Mouse (Mus musculus) kidney, embryonic 14.5 days (tissue): Measurements from ENCODE around the gene Jph2. TPM values are rescaled to one million over a fixed set of nuclear protein-coding genes. Genes with fewer than 3 reads are reported as not detected.

Source experiments
- ATAC-seq: fragments of 200-750 bp; cut with Nextera tagmentation; 2 replicates; pipeline ENCODE4 v1.8.0; 2017; ENCODE audit warnings: moderate number of reproducible peaks, mild to moderate bottlenecking, moderate TSS enrichment, moderate library complexity; ENCODE audit not compliant: low FRiP score, low TSS enrichment
- H3K27ac ChIP-seq: fragments of 300-500 bp; sonication (generic); 2 replicates; pipeline ENCODE4 v1.5.1; 2014; ENCODE audit warnings: low read depth, mild to moderate bottlenecking, low read length, moderate library complexity, mixed read lengths
- H3K27me3 ChIP-seq: fragments of 300-500 bp; sonication (generic); 2 replicates; pipeline ENCODE4 v1.6.1; 2014; ENCODE audit warnings: mild to moderate bottlenecking, low read length; ENCODE audit not compliant: control insufficient read depth, insufficient read depth
- H3K36me3 ChIP-seq: fragments of 300-500 bp; sonication (generic); 2 replicates; pipeline ENCODE4 v1.6.1; 2014; ENCODE audit warnings: low read length, mixed read lengths; ENCODE audit not compliant: control insufficient read depth, insufficient read depth
- H3K4me1 ChIP-seq: fragments of 300-500 bp; sonication (generic); 2 replicates; pipeline ENCODE4 v1.6.1; 2014; ENCODE audit warnings: low read length, mixed read lengths; ENCODE audit not compliant: control insufficient read depth, insufficient read depth
- H3K4me2 ChIP-seq: fragments of 300-500 bp; sonication (generic); replicated peaks from 2 replicates; pipeline ENCODE4 v1.6.1; 2014; ENCODE audit warnings: low read depth, mild to moderate bottlenecking, low read length
- H3K4me3 ChIP-seq: fragments of 300-500 bp; sonication (generic); 2 replicates; pipeline ENCODE4 v1.5.1; 2014; ENCODE audit warnings: mild to moderate bottlenecking, low read length
- H3K9ac ChIP-seq: fragments of 300-500 bp; sonication (generic); 2 replicates; pipeline ENCODE4 v1.6.1; 2014; ENCODE audit warnings: low read depth, mild to moderate bottlenecking, low read length, moderate library complexity
- H3K9me3 ChIP-seq: fragments of 300-500 bp; sonication (generic); 2 replicates; pipeline ENCODE4 v1.6.1; 2016; ENCODE audit warnings: low read length; ENCODE audit not compliant: control insufficient read depth
- WGBS: fragments of 180-500 bp; shearing (Covaris S2); extraction: QIAGEN DNeasy Blood & Tissue Kit; methylation state at CpG from one replicate; pipeline ENCODE4 v1.1.7; 2014; 5-methylcytosine and 5-hydroxymethylcytosine counted together
- polyA plus RNA-seq: library from polyadenylated mRNA; unstranded; fragments of >200 nt; fragmentation: Nextera tagmentation; extraction: Ambion mirVana; gene quantifications from 2 replicates; pipeline ENCODE4 v1.2.1, GENCODE M21; 2014

The Jph2 gene
- polyA plus RNA-seq, 1 experiment from 2014 or later: 1.0 TPM

- no peak overlapping the region for H3K27ac ChIP-seq
- H3K4me3 ChIP-seq: no peak overlapping the region
- 0 out of 2 replicates have a peak, but pooled peaks cover 2% of the 10 kb centered on the region for H3K4me1 ChIP-seq
- H3K9ac ChIP-seq: no peak overlapping the region
- H3K27me3 ChIP-seq: no peaks in the 10 kb centered on the region
- H3K4me2 ChIP-seq: no peak overlapping the region
- no peak for ATAC-seq
- 76% methylated on average over 4 of the region's 4 CpGs for WGBS
- H3K9me3 ChIP-seq: no peaks in the 10 kb centered on the region
- H3K36me3 ChIP-seq: no peaks in the 10 kb centered on the region
Observed at GRCm38 (mm10) chr2:163398770-163399169, 977 bp upstream of the Jph2 start.

GRCm38 (mm10) chr2:163397071-163397470 lies 722 bp downstream of the Jph2 start:
- Histone ChIP-seq H3K9me3 (no peaks in the 10 kb centered on the region), H3K4me1 (0 out of 2 replicates have a peak, but pooled peaks cover 2% of the 10 kb centered on the region), H3K4me2 (peak overlapping the region; percentile 38), H3K27ac (no peak overlapping the region), H3K27me3 (no peaks in the 10 kb centered on the region), H3K4me3 (peak overlapping the region; percentile 22), H3K9ac (0 out of 2 replicates have a peak overlapping the region, but pooled peaks have one; percentile 15), H3K36me3 (no peaks in the 10 kb centered on the region)
- ATAC-seq: no peak
- WGBS: 88% methylated on average over 19 of the region's 19 CpGs

- Histone ChIP-seq H3K27ac (no peak overlapping the region), H3K27me3 (no peaks in the 10 kb centered on the region), H3K9me3 (no peaks in the 10 kb centered on the region), H3K4me2 (no peak overlapping the region), H3K9ac (no peak overlapping the region), H3K4me3 (no peak overlapping the region), H3K36me3 (no peaks in the 10 kb centered on the region), H3K4me1 (0 out of 2 replicates have a peak, but pooled peaks cover 2% of the 10 kb centered on the region)
- ATAC-seq: no peak
- WGBS: 81% methylated on average over 6 of the region's 6 CpGs
Observed at GRCm38 (mm10) chr2:163394977-163395376, 2.8 kb downstream of the Jph2 start.

GRCm38 (mm10) chr2:163393976-163394375 lies 3.8 kb downstream of the Jph2 start:
- Histone ChIP-seq H3K4me1 (0 out of 2 replicates have a peak, but pooled peaks cover 2% of the 10 kb centered on the region), H3K4me3 (no peak overlapping the region), H3K9ac (no peak overlapping the region), H3K27ac (no peak overlapping the region), H3K36me3 (no peaks in the 10 kb centered on the region), H3K9me3 (no peaks in the 10 kb centered on the region), H3K4me2 (no peak overlapping the region), H3K27me3 (no peaks in the 10 kb centered on the region)
- no peak for ATAC-seq
- 75% methylated on average over 6 of the region's 6 CpGs for WGBS

- Histone ChIP-seq H3K4me1 (no peaks in the 10 kb centered on the region), H3K36me3 (no peaks in the 10 kb centered on the region), H3K9me3 (no peaks in the 10 kb centered on the region), H3K9ac (no peak overlapping the region), H3K27me3 (no peaks in the 10 kb centered on the region), H3K4me3 (no peak overlapping the region), H3K4me2 (no peak overlapping the region), H3K27ac (no peak overlapping the region)
- 90% methylated on average over 10 of the region's 10 CpGs for WGBS
- no peak for ATAC-seq
Observed at GRCm38 (mm10) chr2:163393241-163393640, 4.6 kb downstream of the Jph2 start.

- no peaks in the 10 kb centered on the region for H3K4me1 ChIP-seq
- no peaks in the 10 kb centered on the region for H3K27me3 ChIP-seq
- no peaks in the 10 kb centered on the region for H3K9me3 ChIP-seq
- no peak overlapping the region for H3K4me3 ChIP-seq
- 70% methylated on average over 6 of the region's 6 CpGs for WGBS
- ATAC-seq: no peak
- no peaks in the 10 kb centered on the region for H3K36me3 ChIP-seq
- H3K4me2 ChIP-seq: no peak overlapping the region
- no peak overlapping the region for H3K9ac ChIP-seq
- no peak overlapping the region for H3K27ac ChIP-seq
Observed at GRCm38 (mm10) chr2:163392436-163392835, 5.4 kb downstream of the Jph2 start.

- Histone ChIP-seq H3K36me3 (no peaks in the 10 kb centered on the region), H3K4me1 (no peaks in the 10 kb centered on the region), H3K4me3 (no peak overlapping the region), H3K27ac (no peak overlapping the region), H3K27me3 (no peaks in the 10 kb centered on the region; the same call in 1 of the 2 replicates), H3K9ac (no peak overlapping the region), H3K9me3 (no peaks in the 10 kb centered on the region), H3K4me2 (no peak overlapping the region)
- ATAC-seq: no peak; the same call in 1 of the 2 replicates
- WGBS: 67% methylated on average over 15 of the region's 15 CpGs
Observed at GRCm38 (mm10) chr2:163386423-163387190, 11.2 kb downstream of the Jph2 start.

- no peak overlapping the region for H3K4me2 ChIP-seq
- H3K27me3 ChIP-seq: no peaks in the 10 kb centered on the region; the same call in 1 of the 2 replicates
- ATAC-seq: no peak
- H3K36me3 ChIP-seq: no peaks in the 10 kb centered on the region
- WGBS: 68% methylated on average over 6 of the region's 6 CpGs
- H3K4me3 ChIP-seq: no peak overlapping the region
- H3K4me1 ChIP-seq: no peaks in the 10 kb centered on the region
- no peaks in the 10 kb centered on the region for H3K9me3 ChIP-seq
- no peak overlapping the region for H3K9ac ChIP-seq
- no peak overlapping the region for H3K27ac ChIP-seq
Observed at GRCm38 (mm10) chr2:163385126-163385525, 12.7 kb downstream of the Jph2 start.

- no peaks in the 10 kb centered on the region; the same call in 1 of the 2 replicates for H3K9me3 ChIP-seq
- no peak overlapping the region for H3K9ac ChIP-seq
- no peak overlapping the region for H3K4me3 ChIP-seq
- no peak for ATAC-seq
- 88% methylated on average over 8 of the region's 8 CpGs for WGBS
- no peaks in the 10 kb centered on the region for H3K36me3 ChIP-seq
- no peak overlapping the region for H3K4me2 ChIP-seq
- peaks cover 6% of the 10 kb centered on the region for H3K27me3 ChIP-seq
- H3K27ac ChIP-seq: no peak overlapping the region
- no peaks in the 10 kb centered on the region for H3K4me1 ChIP-seq
Observed at GRCm38 (mm10) chr2:163381246-163381645, 16.5 kb downstream of the Jph2 start.
